Mouse (Mus musculus) kidney, adult 18-20 months (tissue): ENCODE measurements around the gene Lmnb2.
A peak's percentile ranks its signal among the peaks of the same experiment; 100 is the strongest.

ENCODE experiments used
- DNase-seq: peaks from one replicate; pipeline ENCODE4 v3.0.0; 2021

Gene Lmnb2

GRCm38 (mm10) chr10:80928586-80929298 lies 10.7 kb upstream of the Lmnb2 start:
- peak; percentile 91 for DNase-seq

DNA sequence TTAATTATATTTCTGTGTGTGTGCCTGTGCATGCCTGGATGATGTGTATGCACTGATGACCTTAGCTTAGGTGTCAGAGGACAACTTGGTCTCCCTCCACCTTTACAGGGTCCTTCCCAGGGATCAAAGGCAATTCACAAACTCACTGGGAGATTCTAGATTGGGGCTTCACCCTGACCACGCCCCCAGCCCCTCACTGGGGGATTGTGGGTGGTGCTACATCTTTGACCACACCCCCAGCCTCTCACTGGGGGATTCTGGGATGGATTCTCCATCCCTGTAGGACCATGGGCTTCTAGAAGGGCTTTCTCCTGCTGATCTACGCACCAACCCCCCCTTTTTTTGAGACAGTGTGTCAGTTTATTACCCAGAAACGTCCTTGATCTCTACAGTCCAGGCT lies 7.4 kb upstream of the Lmnb2 start:
- no peak for DNase-seq

DNA sequence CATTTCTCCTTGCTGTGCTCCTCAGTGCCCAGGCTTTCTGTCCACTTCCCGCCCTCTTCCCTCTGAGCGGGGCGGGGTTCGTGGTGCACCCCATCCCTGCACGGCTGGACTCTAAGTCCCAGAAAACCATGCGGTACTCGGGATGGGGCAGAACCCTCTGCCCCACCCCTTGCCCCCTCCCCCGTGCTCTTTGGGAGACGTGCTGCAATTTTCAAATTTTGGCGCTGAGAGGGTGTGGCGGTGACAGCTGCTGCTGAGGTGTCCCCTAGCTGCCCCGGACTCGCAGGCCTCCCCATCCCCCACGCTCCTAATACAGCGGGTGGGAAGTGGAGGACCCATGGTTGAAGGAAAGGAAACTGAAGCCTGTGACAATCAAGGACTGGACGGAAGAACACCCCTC lies 3.9 kb upstream of the Lmnb2 start:
- peak; percentile 35 for DNase-seq

- peak; percentile 21 for DNase-seq
Measured at GRCm38 (mm10) chr10:80917336-80917778, 688 bp downstream of the Lmnb2 start.

- DNase-seq = no peak
Measured at GRCm38 (mm10) chr10:80915736-80916135, 2.3 kb downstream of the Lmnb2 start.

- no peak for DNase-seq
Measured at GRCm38 (mm10) chr10:80915260-80915659, 2.8 kb downstream of the Lmnb2 start.

DNA sequence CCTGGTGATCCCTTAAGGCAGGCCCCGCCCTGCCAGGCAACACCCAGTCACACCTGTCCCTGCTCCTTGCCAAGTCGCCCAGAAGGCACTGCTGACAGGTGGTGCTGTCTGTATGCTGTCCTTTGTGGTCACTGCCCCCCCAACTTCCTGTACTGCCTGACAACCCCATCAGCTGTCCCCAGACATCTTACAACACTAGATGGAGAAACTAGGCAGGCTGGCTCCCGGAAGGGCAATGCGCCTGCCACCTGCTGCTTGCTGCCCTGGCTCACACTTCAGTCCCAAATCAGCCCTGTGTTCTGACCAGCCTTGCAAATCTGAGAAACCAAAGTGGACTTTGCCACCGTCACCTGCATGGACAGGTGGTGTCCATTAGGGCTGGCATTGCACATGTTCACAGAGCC lies 3.8 kb downstream of the Lmnb2 start:
- DNase-seq = peak; percentile 25

DNA sequence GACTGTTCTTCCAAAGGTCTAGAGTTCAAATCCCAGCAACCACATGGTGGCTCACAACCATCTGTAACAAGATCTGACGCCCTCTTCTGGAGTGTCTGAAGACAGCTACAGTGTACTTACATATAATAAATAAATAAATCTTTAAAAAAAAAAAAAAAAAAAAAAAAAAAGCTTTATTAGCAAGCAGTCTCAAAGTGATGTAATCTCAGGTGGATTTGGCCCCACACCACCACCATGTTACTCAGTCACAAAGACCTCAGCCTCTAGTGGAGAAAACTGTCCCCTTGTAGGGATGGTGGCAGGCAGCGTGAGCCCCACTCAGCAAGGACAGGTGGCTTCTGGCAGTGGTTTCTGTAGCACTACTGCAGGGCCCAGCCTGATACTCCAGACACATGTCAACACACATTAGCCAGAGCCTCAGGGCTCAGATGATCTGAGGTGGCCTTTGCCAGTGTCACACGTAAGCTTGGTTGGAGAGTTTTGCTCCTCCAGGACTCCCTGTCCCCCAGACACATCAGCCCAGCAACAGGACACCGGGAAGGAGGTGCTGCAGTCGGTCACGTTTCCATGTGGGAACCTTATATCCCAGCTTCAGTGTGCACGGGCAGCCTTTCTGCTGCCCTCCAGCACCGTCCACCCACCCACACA lies 4.6 kb downstream of the Lmnb2 start:
- no peak for DNase-seq

DNA sequence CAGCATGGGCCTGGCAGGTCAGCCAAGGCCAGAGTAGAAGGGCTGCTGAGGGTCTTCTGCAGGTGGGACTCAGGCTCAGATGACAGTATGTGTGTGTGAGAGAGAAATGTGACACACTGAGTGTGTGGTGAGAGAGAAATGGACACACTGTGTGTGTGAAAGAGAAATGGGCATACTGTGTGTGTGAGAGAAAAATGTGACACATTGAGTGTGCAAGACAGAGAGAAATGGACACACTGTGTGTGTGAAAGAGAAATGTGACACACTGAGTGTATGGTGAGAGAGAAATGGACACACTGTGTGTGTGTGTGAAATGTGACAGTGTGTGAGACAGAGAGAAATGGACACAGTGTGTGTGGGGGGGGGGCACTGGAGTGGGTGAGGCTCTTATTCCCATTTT lies 6.2 kb downstream of the Lmnb2 start:
- DNase-seq = no peak

- no peak for DNase-seq
Measured at GRCm38 (mm10) chr10:80911354-80911753, 6.7 kb downstream of the Lmnb2 start.

- DNase-seq = no peak
Measured at GRCm38 (mm10) chr10:80909375-80910162, 8.5 kb downstream of the Lmnb2 start.

GRCm38 (mm10) chr10:80904709-80905108 lies 13.3 kb downstream of the Lmnb2 start:
- no peak for DNase-seq

DNA sequence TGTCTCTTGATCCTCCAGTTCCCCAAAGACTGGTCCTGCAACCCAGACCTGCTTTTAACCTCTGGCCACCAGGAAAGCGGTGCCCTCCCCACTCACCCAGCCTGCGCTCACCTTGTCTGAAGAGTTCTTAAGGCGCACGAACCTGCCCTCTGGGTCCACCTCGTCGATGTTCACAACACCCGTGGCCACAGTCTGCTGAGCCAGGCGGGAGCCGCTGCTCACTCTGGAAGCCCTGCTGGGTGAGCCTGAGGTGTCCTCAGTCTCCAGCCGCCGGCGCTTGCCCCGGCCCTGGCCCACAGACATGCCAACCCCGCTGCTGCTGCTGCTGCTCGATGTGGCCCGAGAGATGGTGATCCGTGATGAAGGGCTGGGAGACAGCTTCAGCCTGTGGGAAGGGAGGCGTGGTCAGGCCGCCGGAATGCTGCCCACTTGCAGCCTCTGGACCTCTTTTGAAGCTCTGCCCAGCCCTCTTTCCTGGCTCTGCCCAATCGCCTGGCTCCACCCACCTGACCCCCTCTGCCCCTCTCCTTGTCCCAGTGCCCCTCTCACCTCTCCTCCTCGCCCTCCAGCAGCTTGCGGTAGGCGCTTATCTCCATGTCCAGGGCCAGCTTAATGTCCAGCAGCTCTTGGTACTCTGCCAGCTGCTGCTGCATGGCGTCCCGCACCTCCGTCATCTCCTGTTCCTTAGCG lies 13.9 kb downstream of the Lmnb2 start:
- DNase-seq = no peak

DNA sequence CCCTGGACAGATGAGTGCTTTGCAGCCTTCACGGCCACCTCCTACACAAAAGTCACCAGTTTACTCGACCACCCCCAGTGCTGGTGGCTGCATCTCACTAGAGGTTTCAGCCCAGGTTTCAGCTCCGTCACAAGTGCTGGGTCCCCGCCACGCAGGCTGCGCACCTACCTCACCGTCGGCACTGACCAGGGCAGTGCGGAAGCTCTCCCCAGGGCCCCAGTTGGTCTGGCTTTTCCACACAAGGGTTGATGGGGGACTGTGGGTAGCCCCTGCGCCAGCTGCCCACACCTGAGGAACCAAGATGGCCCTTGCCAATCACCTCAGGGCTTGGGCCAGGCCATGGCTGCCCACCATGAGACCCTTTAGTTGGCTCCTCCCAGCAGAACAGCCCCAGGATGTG lies 14.8 kb downstream of the Lmnb2 start:
- no peak for DNase-seq

GRCm38 (mm10) chr10:80902273-80902940 lies 15.6 kb downstream of the Lmnb2 start:
- no peak for DNase-seq

DNA sequence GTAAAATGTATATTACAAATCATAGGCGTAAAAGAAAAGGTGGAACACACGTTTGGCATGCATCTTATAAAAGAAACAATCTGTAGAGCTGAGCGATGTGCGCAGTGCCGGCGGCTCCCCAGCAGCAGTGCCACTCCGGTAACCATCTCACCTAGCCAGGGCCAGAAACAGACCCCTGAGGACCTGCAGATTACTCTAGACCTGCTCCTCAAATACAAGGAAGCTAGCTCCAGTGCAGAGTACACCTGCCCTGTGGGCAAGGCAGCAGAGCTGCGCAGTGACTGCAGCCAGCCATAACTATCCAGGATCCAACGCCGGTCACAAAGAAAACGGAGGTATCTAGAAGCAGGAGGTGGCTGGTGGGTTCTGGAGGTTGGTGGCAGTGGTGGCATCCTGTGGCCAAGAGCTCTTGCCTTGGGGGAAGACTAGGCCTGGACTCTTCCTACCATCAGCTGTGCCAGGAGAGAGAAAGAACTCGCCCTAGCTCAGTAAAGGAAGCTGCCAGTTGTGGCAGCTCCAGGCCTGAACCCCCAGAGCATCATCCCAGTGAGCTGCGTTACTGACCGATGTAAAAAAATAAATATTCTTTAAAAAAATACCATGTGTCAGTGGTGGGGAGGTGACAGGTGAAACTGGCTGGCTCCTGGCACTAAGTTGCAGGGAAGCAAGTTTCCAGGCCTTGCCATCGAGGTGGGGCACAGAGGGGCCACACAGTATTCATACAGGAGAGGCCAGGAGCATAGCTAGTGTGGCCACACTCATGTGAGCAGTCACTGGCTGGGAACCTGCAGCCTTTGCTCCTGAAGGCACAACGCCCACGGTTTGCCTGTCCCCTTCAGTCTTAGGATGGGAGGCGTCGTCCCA lies 16.4 kb downstream of the Lmnb2 start:
- peak; percentile 28 for DNase-seq

GRCm38 (mm10) chr10:80900318-80901247 lies 17.5 kb downstream of the Lmnb2 start, which contains the start of gene Timm13:
Gene Timm13 (minus strand): TSS chr10:80900969.
- peak; percentile 98 for DNase-seq

DNA sequence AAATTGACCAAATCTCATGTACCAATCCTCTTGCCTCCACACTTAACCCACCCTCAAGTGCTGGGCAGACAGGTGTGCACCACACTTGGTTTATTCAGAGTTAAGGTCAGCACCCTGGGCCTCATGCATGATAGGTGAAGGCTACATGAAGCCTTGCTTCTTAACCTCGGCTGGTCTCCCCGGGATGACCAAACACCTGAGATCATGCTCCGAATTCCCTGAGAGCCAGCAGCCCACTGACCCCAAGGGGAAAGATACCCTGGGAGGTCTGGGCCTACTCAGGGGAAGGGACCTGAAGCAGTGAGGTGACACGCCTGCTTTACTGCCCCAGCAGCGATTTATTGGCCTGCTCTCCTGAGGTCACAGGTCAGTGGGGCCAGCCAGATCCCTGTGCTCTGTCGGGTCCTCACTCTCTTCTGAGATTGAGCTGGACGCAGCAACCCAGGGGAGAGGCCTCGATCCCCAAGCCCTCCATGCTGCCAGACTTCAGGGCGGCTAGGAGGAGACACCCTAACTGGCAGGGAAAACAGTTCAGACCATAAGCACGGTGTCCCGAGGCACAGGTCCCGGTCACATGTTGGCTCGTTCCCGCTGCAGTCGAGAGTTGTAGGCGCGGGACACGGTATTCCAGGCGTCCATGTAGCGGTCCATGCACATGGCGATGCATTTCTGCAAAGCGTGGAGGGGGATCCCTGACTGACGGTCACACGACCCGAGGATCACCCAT lies 18.3 kb downstream of the Lmnb2 start:
- no peak for DNase-seq

- no peak for DNase-seq
Measured at GRCm38 (mm10) chr10:80899074-80899473, 19.0 kb downstream of the Lmnb2 start.
